Mouse (Mus musculus) megakaryocyte, embryonic 14.5 days (primary cell): ENCODE data around the gene Prf1.

Source experiments
- FLI1 ChIP-seq: IDR thresholded peaks from 2 replicates; pipeline ENCODE4 v1.6.1; 2012; ENCODE audit warnings: low read length, inconsistent platforms, mixed read lengths
- GATA1 ChIP-seq: IDR thresholded peaks from 3 replicates; pipeline ENCODE4 v1.6.1; 2012; ENCODE audit warnings: mixed read lengths, low read length, inconsistent platforms, borderline replicate concordance

GRCm38 (mm10) chr10:61255190-61255589, 42.4 kb upstream of the Prf1 start:
- TF ChIP-seq GATA1 (no peak), FLI1 (no peak)
